Mouse (Mus musculus) liver, adult 2 months (tissue): ENCODE measurements around the gene Fgd1.

Source experiments
- CTCF ChIP-seq: fragments of 200-500 bp; IDR thresholded peaks from 2 replicates; pipeline ENCODE4 v1.5.1; 2011; ENCODE audit warnings: low read depth, low read length, control low read depth
- POLR2A ChIP-seq: fragments of 200-500 bp; IDR thresholded peaks from 2 replicates; pipeline ENCODE4 v1.6.1; 2011; ENCODE audit warnings: low read length, control low read depth; ENCODE audit not compliant: insufficient read depth; ENCODE audit errors: extremely low read depth

DNA sequence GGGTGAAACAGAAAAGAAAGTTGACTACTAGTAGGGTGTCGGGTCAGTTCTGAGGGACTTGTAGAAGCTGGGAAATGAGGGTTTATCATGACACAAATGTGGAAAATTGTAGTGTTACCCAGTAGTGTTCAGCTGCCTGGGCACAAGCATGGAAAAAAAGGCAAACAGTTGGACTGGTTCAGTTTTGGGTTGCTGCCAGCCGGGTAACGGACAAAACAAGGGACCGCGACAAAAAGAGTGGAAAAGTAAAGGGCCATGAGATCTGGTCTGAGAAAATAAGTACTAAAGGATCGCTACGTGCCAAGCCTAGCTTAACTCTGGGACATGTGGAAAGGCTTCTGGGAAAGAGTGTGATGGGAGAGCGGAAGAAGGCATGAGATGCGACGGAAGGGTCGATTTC is 371 bp downstream of the Fgd1 start:
- TF ChIP-seq POLR2A (no peak), CTCF (no peak)
